Mouse (Mus musculus) cortical plate, adult 2 months (tissue): ENCODE data around the gene Atp6v0b.

Source experiments
- CTCF ChIP-seq: fragments of 200-500 bp; IDR thresholded peaks from 2 replicates; pipeline ENCODE4 v1.5.1; 2011; ENCODE audit warnings: mild to moderate bottlenecking, control low read depth, low read length; ENCODE audit not compliant: insufficient read depth; ENCODE audit errors: extremely low read depth
- POLR2A ChIP-seq: fragments of 200-500 bp; IDR thresholded peaks from 2 replicates; pipeline ENCODE4 v1.6.1; 2011; ENCODE audit warnings: mild to moderate bottlenecking, low read length, control low read depth; ENCODE audit not compliant: insufficient read depth; ENCODE audit errors: extremely low read depth

DNA sequence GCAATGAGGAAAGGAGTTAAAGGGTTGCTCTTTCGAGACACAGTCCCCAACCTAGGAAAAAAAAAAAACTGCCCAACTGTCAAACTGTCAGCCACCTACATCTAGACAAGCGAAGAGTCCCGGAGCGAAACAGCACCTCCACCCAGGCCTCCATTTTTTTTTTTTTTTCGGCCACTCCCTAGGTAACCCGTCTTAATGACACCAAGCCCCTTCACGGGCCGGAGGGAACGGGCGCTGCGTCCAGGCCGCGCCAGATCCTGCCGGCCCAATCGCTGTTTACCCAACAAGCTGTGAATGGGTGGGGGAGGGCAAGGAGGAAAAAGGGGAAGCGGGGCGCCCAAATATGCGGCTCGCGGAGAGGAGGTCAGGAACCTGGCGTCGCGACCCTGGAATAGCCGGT is 489 bp downstream of the Atp6v0b start:
- TF ChIP-seq POLR2A = no peak
- no peak for TF ChIP-seq CTCF
